Mouse (Mus musculus) stomach, postnatal 0 days (tissue): ENCODE data around the gene Zfp697.
"Not testable (repeated sequence)": the region's sequence is repeated elsewhere in the genome, so short reads cannot be mapped to it uniquely, and the experiment has no call there.

Source experiments
- CTCF ChIP-seq: IDR thresholded peaks from 2 replicates; pipeline ENCODE4 v1.5.1; 2016; ENCODE audit warnings: antibody characterized with exemption, low read depth, mild to moderate bottlenecking, moderate library complexity
- EP300 ChIP-seq: optimal IDR thresholded peaks from 2 replicates; pipeline ENCODE3; 2016; ENCODE audit warnings: antibody characterized with exemption

- not testable (repeated sequence) for TF ChIP-seq EP300, CTCF
These were observed 231.3 kb downstream of the Zfp697 start for GRCm38 (mm10) chr3:98613540-98613939.
